In the genomic region with DNA sequence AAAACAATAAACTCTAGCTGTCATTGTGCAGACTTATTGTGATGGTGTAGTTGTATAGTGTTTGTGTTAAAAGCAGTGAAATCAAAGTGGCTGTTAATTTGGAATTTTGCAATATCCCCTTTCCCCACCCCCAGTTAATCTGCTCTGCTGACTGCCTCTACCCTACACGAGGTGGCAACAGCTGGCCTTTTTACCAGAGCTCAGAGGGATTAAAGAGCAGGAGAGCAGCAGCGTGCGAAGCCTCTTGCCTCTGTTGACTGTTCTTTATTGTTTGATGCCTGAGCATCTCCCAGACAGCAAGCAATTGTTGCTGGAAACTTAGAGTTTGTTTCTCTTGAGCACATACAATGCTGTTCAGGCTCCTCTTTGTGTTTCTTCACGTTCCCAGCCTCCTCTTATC, we compare ENCODE assay signal across 19 mouse cellular contexts. TPM values are rescaled to one million over a fixed set of nuclear protein-coding genes. Genes with fewer than 3 reads are reported as not detected.
DNase-seq lines count a peak whose midpoint lies in the region; ATAC-seq and TF ChIP-seq lines count a peak whose summit lies in the region.
"Had no signal": no experiment of that assay in that cellular context is flagged by ENCODE, and none has a peak within 500 bp of the region (broad histone marks: within the 10 kb centered on the region; RNA-seq: fewer than 3 reads in every experiment).

No protein-coding gene starts in this region.

- TF ChIP-seq CTCF in brain, embryonic 14.5 days (IDR thresholded peaks at IDR 0.05; ENCODE audit: borderline replicate concordance, extremely low read depth, insufficient read depth, insufficient read length) = peak; percentile 35; the same call in 1 of the 2 replicates
- peak; percentile 45 for TF ChIP-seq CTCF in midbrain, postnatal 0 days (IDR thresholded peaks at IDR 0.05)
- TF ChIP-seq CTCF in heart, adult 2 months (IDR thresholded peaks at IDR 0.05) = no peak

- ATAC-seq in hindbrain, embryonic 16.5 days = 0 out of 2 replicates have a peak, but pooled peaks have one; percentile 50
- no peak for ATAC-seq in hindbrain, embryonic 12.5 days (ENCODE audit: low FRiP score)
- no peak for ATAC-seq in embryonic facial prominence, embryonic 14.5 days (ENCODE audit: low read depth)
- no peak for ATAC-seq in midbrain, postnatal 0 days (ENCODE audit: low FRiP score)
- ATAC-seq: liver, postnatal 0 days had no signal

- no peaks in the 10 kb centered on the region for H3K27me3 ChIP-seq in hindbrain, embryonic 16.5 days (replicated peaks; ENCODE audit: control insufficient read depth, insufficient read depth, low read length)
- H3K27me3 ChIP-seq in hindbrain, embryonic 12.5 days = peaks cover 33% of the 10 kb centered on the region
- no peaks in the 10 kb centered on the region for H3K27me3 ChIP-seq in embryonic facial prominence, embryonic 14.5 days (replicated peaks; ENCODE audit: control insufficient read depth, insufficient read depth, low read length)
- H3K27me3 ChIP-seq in midbrain, postnatal 0 days (ENCODE audit: insufficient read depth, low read length) = no peaks in the 10 kb centered on the region
- no peaks in the 10 kb centered on the region for H3K27me3 ChIP-seq in heart, adult 2 months (ENCODE audit: control insufficient read depth, insufficient read depth, low read length)

- H3K9ac ChIP-seq in hindbrain, embryonic 16.5 days (ENCODE audit: low read depth, low read length) = no peak overlapping the region
- no peak overlapping the region for H3K9ac ChIP-seq in hindbrain, embryonic 12.5 days
- no peak overlapping the region for H3K9ac ChIP-seq in embryonic facial prominence, embryonic 14.5 days (ENCODE audit: low read depth, low read length)
- H3K9ac ChIP-seq in midbrain, postnatal 0 days (replicated peaks; ENCODE audit: low read length, poor library complexity, severe bottlenecking) = no peak overlapping the region
- no peak overlapping the region for H3K9ac ChIP-seq in heart, adult 2 months (ENCODE audit: low read depth, low read length)
- H3K9ac ChIP-seq: hindbrain, embryonic 14.5 days; liver, postnatal 0 days had no signal

- H3K36me3 ChIP-seq in hindbrain, embryonic 16.5 days (ENCODE audit: control insufficient read depth, insufficient read depth, low read length) = peaks cover 14% of the 10 kb centered on the region
- H3K36me3 ChIP-seq in hindbrain, embryonic 12.5 days = peaks cover 24% of the 10 kb centered on the region
- H3K36me3 ChIP-seq in embryonic facial prominence, embryonic 14.5 days (ENCODE audit: control insufficient read depth, insufficient read depth, low read length) = peaks cover 63% of the 10 kb centered on the region
- peaks cover 31% of the 10 kb centered on the region for H3K36me3 ChIP-seq in midbrain, postnatal 0 days (ENCODE audit: insufficient read depth, low read length)
- H3K36me3 ChIP-seq in heart, adult 2 months (ENCODE audit: control insufficient read depth, insufficient read depth, low read length) = no peaks in the 10 kb centered on the region

- no peak overlapping the region for H3K4me3 ChIP-seq in hindbrain, embryonic 16.5 days (ENCODE audit: low read length)
- no peak overlapping the region for H3K4me3 ChIP-seq in hindbrain, embryonic 12.5 days
- no peak overlapping the region for H3K4me3 ChIP-seq in embryonic facial prominence, embryonic 14.5 days (ENCODE audit: low read depth, low read length)
- no peak overlapping the region for H3K4me3 ChIP-seq in midbrain, postnatal 0 days (ENCODE audit: low read depth, low read length)
- H3K4me3 ChIP-seq in heart, adult 2 months = no peak overlapping the region

- no peaks in the 10 kb centered on the region for H3K79me2 ChIP-seq in heart, adult 2 months (replicated peaks; ENCODE audit: control insufficient read depth, insufficient read depth, low read length)

- TF ChIP-seq EP300 in heart, adult 2 months (IDR thresholded peaks at IDR 0.05; ENCODE audit: insufficient read depth, low read depth, low read length) = no peak

- H3K4me2 ChIP-seq in hindbrain, embryonic 16.5 days (ENCODE audit: low read length) = no peak overlapping the region
- no peak overlapping the region for H3K4me2 ChIP-seq in hindbrain, embryonic 12.5 days (replicated peaks)
- H3K4me2 ChIP-seq in embryonic facial prominence, embryonic 14.5 days (ENCODE audit: low read depth, low read length) = no peak overlapping the region
- H3K4me2 ChIP-seq in midbrain, postnatal 0 days (ENCODE audit: low read depth, low read length, poor library complexity, severe bottlenecking) = no peak overlapping the region
- H3K4me2 ChIP-seq: hindbrain, embryonic 14.5 days had no signal

- TF ChIP-seq POLR2A in brain, embryonic 14.5 days (IDR thresholded peaks at IDR 0.05; ENCODE audit: borderline replicate concordance, extremely low read depth, insufficient read depth, insufficient read length, poor library complexity, severe bottlenecking) = no peak
- no peak for TF ChIP-seq POLR2A in heart, adult 2 months (IDR thresholded peaks at IDR 0.05; ENCODE audit: insufficient read depth, low read depth, low read length)

- no peak overlapping the region for H3K27ac ChIP-seq in hindbrain, embryonic 16.5 days (ENCODE audit: low read depth, low read length)
- no peak overlapping the region for H3K27ac ChIP-seq in hindbrain, embryonic 12.5 days
- no peak overlapping the region for H3K27ac ChIP-seq in embryonic facial prominence, embryonic 14.5 days (replicated peaks; ENCODE audit: low read depth, low read length)
- H3K27ac ChIP-seq in midbrain, postnatal 0 days (ENCODE audit: low read depth, low read length) = no peak overlapping the region
- H3K27ac ChIP-seq in heart, adult 2 months = no peak overlapping the region
- H3K27ac ChIP-seq: hindbrain, embryonic 14.5 days had no signal

- intact Hi-C loops in heart, adult 2 months (cut with DNase I) = loop anchor here (10.0 kb wide), 1 partner anchor 429 kb away; the partner anchor contains the start of gene Hes1

- 19% methylated on average over 4 of the region's 4 CpGs for WGBS in hindbrain, embryonic 16.5 days
- WGBS in hindbrain, embryonic 12.5 days = 21% methylated on average over 4 of the region's 4 CpGs
- WGBS in embryonic facial prominence, embryonic 14.5 days = 30% methylated on average over 4 of the region's 4 CpGs
- 20% methylated on average over 4 of the region's 4 CpGs for WGBS in midbrain, postnatal 0 days
- WGBS in heart, adult 2 months = 71% methylated on average over 4 of the region's 4 CpGs

- H3K9me3 ChIP-seq in hindbrain, embryonic 16.5 days (ENCODE audit: control insufficient read depth, low read length) = no peaks in the 10 kb centered on the region; the same call in 1 of the 2 replicates
- H3K9me3 ChIP-seq in hindbrain, embryonic 12.5 days (replicated peaks) = no peaks in the 10 kb centered on the region
- H3K9me3 ChIP-seq in embryonic facial prominence, embryonic 14.5 days (ENCODE audit: control insufficient read depth, low read length) = no peaks in the 10 kb centered on the region
- H3K9me3 ChIP-seq in midbrain, postnatal 0 days (ENCODE audit: low read length) = no peaks in the 10 kb centered on the region

- peak; percentile 66 for DNase-seq in brain, embryonic 14.5 days (ENCODE audit: low read depth)
- DNase-seq in embryonic facial prominence, embryonic 14.5 days (ENCODE audit: low spot score) = peak; percentile 45
- peak; percentile 38 for DNase-seq in midbrain, postnatal 0 days (ENCODE audit: low spot score)
- DNase-seq in heart, adult 2 months = no peak
- DNase-seq in yolk sac, embryonic 10.5 days (ENCODE audit: low spot score) = no peak
- DNase-seq: adrenal gland, postnatal 10 days; B cell, adult 2 months; cerebellum, adult 18-20 months; gastrocnemius, postnatal 14 days; kidney, adult 18-20 months; kidney, postnatal 14 days; liver; liver, postnatal 0 days; lung, postnatal 14 days; spleen, adult 18-20 months; thymus, postnatal 36 days had no signal

- no peaks in the 10 kb centered on the region for H3K4me1 ChIP-seq in hindbrain, embryonic 16.5 days (ENCODE audit: control insufficient read depth, insufficient read depth, low read depth, low read length)
- no peaks in the 10 kb centered on the region for H3K4me1 ChIP-seq in hindbrain, embryonic 12.5 days
- no peaks in the 10 kb centered on the region for H3K4me1 ChIP-seq in embryonic facial prominence, embryonic 14.5 days (ENCODE audit: control insufficient read depth, insufficient read depth, low read length)
- H3K4me1 ChIP-seq in midbrain, postnatal 0 days (ENCODE audit: insufficient read depth, low read length) = no peaks in the 10 kb centered on the region
- H3K4me1 ChIP-seq in heart, adult 2 months (ENCODE audit: control insufficient read depth, insufficient read depth, low read length) = no peaks in the 10 kb centered on the region

RNA-seq across cellular contexts. Expression of gene Opa1, which starts 56.6 kb away (rescaled TPM):
- 41.6 and 48.1 TPM in 2 replicates for polyA plus RNA-seq in hindbrain, embryonic 16.5 days (2015; fragmentation: Nextera tagmentation; extraction: Ambion mirVana)
- 46.8 and 51.6 TPM in 2 replicates for polyA plus RNA-seq in hindbrain, embryonic 12.5 days (2016; fragmentation: Nextera tagmentation; extraction: Ambion mirVana)
- 30.8 and 41.2 TPM in 2 replicates for polyA plus RNA-seq in brain, embryonic 14.5 days (2012; rRNA removed)
- polyA plus RNA-seq in embryonic facial prominence, embryonic 14.5 days (2014; fragmentation: Nextera tagmentation; extraction: Ambion mirVana) = 35.4 and 36.1 TPM in 2 replicates
- 77.4 and 106 TPM in 2 replicates for total RNA-seq in midbrain, postnatal 0 days (2014; rRNA removed)
- polyA plus RNA-seq in midbrain, postnatal 0 days (2015; fragmentation: Nextera tagmentation; extraction: Ambion mirVana) = 42.5 and 43.9 TPM in 2 replicates
- 100 to 1,000 TPM; 143 to 163 TPM for total RNA-seq in heart, adult 2 months (2021)
- 27.0 and 48.5 TPM in 2 replicates for polyA plus RNA-seq in heart, adult 2 months (2012; rRNA removed)

Comparison
In these comparisons a context has a peak if more than half of its experiments do, and no peak if none do; other contexts are left out.
1. DNase-seq: peak in brain, embryonic 14.5 days (single experiment), embryonic facial prominence, embryonic 14.5 days (single experiment) and midbrain, postnatal 0 days (single experiment); none in heart, adult 2 months (0 of 2) and yolk sac, embryonic 10.5 days (single experiment).